Mouse (Mus musculus): ENCODE data around the gene Acsl5.

The Acsl5 gene

DNA sequence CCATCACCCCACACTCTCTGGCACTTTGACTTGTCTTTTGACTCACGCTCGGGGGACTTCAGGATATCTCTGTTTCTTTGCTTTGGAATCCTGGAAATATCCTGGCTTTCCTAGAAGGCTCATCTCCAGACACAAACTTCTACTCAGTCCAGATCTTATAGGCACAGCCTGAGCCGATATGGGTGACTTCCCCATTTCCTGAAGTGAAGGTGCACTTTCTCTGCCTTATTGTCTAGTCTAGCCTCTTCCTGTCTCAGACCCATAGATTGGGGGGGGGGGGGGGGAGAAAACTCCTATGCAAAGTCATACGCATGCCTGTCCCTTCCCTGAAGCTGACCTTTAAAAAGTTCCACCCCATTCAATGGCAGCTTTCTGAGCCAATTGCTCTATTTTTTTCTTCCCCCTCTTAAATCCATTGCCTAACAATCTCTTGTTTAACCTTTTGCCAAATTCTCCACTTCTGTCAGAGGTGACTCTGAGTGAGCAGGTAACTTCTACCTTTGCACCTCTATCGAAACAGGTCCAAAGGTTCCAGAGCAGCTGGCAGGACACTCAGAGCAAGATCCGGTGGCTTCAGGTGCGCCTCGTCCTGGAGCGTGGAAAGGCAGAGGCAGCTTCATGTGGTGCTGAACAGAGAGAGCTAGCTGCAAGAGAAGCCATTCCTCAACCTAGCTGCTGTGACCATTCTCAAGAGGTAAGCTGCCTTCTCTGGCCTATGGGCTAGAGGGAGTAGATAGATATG is at the start of gene Acsl5:
Gene Acsl5, plus strand, starts transcription at position 556 of the 742 bp plus-strand sequence.
- DNase-seq = no peak

DNA sequence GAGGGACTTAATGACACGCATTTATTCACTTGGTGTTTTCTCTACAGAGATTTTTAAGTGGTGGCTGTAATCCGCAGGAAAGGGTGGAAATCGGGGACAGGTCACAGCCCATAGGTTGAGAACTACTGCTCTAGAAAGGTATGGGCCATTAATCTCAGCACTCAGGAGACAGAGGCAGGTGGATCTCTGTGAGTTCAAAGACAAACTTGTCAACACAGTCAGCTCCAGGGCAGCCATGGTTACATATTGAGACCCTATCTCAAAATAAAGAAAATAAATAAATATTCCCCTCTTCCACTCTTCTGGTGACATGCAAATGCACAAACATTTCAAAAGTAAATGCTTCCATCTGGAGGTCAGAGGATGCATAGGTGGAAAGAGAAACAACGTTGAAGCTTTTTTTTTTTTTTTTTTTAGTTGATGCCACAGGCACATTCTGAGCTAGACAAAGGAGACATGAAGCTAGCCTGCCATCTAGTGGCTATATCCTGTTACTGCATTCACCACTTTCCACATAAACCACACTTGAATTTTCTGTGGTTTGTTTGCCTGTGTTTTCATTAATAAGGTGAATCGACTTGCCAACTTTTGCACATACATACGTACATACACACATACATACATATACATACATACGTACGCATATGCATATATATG is 45.1 kb upstream of the Acsl5 start:
- DNase-seq = peak; percentile 43

DNA sequence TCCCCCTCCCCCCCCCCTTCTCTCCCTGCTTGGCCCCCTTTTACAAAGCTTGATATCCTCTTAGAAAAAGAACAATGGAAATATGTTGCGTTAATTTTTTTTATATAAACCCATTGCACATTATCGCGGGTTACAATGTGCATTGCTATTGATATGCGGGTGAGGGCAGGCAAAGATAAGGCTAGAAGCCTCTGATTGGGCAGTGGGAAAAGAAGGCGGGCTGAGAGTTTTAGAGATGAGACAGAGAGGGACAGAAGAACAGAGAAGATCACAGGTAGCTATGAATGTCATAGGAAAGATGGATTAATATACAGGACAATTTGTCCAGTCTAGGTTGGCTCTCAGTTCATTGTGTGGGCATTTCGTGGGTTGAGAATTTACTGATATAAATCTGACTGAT is 44.5 kb upstream of the Acsl5 start:
- no peak for DNase-seq

DNA sequence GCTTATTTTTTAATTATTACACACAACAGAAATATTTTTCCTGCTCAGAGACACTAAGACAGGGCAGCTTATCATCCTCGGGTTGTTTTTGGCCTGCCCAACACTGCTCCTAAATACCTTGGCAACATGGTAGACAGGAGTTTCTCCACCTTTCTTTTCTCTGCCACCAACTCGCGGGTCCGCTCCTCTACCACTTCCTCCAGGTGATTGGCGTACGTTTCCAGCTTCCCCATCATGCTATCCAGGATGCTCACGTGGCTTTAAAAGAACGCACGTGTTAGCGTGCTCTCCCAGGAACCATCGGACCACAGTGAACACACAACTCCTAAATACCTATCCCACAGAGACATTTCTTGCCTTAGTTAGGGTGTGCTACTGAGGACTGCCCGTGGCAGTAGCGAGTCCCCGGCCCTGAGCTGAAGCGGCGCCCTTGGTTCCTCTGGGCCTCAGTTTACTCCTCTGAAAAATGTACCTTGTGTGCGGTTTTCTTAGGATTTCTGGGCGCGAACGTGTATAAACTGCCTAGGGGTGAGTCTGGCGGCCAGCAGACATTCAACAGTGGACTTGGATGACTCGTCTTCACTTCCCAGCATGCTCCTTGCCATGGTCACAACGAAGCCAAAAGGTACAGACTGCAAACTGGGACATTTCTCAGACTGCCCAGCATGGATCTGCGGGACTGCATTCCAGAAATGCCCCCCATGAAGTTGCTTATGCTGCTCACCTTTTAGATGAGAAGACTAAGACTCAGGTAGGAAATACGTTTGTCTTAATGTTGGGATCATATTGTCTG is 43.8 kb upstream of the Acsl5 start:
- no peak for DNase-seq

DNA sequence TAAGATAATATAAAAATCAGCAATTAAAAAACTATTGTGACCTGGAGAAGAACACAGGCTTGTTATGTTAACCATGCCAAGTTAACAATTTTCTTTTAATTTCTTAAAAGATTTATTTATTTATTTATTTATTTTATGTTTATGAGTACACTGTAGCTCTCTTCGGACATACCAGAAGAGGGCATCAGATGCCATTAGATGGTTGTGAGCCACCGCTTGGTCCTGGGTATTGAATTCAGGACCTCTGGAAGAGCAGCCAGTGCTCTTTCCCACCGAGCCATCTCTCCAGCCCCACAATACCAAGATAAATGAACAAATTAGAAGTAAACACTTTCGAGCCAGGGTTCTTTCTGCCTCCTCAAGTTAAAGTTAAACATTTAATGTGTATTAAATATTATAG is 43.1 kb upstream of the Acsl5 start:
- DNase-seq = no peak

DNA sequence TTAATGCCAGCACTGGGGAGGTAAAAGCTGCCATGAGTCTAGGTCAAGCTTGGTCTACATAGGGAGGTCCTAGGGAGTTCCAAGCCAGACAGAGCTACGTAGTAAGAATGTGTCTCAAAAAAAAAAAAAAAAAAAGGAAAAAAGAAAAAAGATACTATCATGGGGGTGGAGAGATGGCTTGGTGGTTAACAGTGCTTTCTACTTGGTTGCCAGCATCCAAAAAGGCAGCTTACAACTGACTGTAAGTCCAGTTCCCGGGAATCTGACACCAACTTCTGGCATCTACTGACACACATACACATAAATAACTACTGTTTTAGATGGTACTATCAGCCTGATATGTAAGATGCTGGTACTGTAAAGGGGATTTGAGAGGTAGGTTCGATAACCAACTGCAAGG is 42.7 kb upstream of the Acsl5 start:
- DNase-seq = no peak

DNA sequence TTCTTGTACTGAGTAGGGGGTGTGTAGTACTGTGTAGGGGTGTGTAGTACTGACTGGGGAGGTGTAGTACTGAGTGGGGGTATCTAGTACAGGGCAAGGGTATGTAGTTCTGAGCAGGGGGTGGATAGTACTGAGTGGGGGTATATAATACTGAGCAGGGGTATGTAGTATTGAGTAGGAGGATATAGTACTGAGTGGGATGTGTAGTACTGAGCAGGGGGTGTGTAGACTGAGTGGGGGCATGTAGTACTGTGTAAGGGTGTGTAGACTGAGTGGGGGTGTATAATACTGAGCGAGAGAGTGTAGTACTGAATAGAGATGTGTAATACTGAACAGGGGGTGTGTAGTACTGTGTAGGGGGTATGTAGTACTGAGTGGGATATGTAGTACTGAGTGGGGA is 40.0 kb upstream of the Acsl5 start:
- no peak for DNase-seq

DNA sequence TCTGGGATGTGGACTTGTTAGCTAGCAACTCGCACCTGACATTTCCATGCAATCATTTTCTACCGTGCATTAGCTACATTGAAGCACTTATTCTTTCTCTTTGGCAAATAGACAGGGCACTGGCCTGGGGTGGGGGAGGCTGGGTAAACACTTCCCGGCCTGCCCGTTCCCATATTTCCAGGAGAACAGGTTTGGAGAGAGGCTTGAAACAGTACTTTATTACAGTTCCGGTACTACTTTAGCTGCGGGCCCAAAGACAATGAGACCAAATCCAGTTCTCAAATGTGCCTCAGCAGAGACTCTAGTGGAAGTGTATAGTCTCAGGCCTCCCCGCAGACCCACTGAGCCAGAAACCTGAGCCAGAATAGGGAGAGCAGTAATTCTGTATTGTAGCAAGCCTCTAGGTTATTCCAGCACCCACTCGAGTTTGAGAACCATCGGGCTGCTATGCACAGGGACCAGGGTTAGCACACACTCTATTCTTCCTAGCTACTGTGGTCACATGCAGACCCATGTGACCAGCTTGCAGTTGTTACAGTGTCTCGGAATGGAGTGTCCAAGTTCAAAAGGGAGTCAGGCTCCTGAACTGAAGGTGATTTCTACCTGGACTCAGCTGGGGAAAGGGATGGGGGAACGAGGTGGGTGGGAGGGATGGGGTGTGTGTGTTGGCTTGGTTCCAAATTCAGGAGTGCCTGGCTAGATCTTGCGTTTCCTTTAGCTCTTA is 38.0 kb upstream of the Acsl5 start:
- DNase-seq = peak; percentile 25

DNA sequence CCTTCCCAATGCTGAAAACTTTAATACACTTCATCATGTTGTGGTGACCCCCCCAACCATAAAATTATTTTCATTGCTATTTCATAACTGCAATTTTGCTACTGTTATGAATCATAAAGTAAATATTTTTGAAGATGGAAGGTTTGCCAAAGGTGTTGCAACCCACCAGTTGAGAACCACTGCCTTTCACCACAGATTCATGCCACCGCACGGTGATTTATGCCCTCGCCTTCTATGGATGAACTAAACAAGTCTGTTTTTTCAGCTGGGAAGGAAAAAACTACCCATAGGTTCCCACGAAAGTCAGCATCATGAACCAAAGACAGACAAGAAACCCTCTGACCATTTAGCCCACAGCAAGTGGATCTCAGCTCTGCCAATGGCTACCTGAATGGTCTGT is 34.9 kb upstream of the Acsl5 start:
- no peak for DNase-seq

DNA sequence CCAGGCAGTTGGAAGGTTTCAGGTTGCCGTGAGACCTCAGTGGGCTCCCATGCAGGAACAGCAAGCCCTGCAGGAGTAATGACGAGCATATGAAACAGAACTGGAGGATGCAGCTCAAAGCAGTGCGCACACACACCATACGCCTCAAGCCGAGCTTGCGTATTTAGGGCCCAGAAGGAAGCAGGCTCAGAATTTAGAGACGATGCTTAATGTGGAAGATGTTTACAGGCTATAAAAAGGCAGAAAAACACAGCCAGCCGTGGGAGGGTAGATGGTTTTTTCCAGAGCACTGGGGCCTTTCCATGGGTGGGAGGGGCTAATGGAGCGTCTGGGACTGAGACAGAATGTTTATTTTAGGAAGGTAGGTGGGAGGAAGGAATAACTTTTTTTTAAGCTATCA is 34.4 kb upstream of the Acsl5 start:
- DNase-seq = peak; percentile 84

DNA sequence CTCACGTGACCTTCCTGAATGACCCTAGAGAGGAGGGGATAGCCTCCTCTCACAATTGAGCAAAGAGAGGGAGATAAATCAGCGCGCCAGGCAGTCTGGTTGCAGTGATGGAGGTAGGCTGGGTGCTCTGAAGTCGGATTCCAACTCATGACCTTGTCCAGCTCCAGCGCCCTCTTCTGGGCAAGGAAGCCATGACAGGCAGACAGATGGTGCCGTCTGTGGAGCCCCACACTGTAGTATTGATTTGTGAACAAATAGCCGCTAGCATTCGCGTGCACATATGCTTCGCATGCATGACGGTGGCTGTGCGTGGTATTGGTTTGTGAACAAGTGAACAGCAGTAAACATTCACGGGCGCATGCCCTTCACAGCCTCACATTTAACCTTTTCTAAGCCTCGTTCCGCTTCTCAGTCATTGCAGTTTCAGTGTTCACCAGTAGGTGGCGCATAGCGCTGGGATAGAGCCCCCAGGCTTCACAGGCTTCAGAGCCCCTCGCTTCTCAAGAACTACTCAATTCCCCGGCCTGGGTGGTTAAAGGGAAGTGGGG is 33.5 kb upstream of the Acsl5 start:
- DNase-seq = peak; percentile 81

DNA sequence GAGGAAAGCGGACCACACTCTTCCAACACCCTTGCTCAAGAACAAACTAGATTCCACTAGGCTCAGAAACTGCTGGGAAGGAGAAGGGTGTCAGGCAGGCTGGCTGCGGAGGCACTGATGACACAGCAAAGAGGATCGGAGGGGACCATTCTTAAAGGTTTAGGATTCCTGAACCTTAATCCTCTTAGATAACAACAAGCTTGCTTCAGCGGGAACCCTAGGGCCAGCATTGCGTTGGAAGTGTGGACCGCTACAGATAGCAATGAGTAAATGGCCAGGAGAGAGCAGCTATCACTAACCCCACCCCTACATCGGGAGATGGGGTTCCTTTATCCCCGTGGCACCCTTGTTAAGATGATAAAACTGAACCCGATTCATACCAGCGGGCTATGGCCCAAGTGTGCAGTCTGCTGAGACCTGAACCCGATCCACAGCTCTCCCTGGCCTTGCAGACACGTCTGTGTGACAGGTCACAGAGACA is 33.0 kb upstream of the Acsl5 start:
- no peak for DNase-seq

DNA sequence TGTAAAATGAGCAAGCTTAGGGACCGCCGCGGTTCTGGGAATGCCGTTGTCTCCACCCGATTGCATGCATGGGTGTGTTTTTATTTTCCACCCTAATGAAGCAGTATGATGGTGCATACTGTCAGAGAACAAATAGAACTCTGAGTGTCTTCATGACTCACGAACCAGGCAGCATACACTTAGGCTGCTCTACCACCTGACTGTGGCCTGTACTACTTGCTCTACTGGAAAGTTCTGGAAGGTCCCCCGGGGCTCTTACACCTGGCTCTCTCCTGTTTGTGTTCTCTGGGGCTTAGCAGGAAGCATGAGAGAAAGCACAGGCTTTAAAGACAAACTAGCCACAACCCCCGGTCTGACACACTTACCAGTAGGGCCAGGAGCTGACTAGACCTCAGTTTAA is 32.4 kb upstream of the Acsl5 start:
- DNase-seq = no peak

DNA sequence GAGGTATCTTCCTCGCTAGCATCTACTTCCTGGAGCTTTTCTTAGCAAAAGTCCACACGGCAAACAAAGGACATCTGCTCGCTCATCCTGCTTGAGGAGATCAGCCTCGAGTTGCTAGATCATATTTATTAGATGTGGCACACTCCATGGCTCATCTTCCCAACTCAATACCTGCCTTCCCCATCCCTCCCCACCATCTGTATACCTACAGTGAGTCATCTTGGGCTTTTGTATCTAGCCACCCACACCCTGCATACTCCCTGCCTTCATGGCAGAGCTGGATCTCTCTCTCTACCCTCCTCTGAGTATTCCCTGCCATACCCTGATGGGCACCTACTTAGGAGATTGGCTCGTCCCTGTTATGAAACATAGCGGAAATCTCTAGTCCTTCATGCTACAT is 30.5 kb upstream of the Acsl5 start:
- DNase-seq = peak; percentile 63

DNA sequence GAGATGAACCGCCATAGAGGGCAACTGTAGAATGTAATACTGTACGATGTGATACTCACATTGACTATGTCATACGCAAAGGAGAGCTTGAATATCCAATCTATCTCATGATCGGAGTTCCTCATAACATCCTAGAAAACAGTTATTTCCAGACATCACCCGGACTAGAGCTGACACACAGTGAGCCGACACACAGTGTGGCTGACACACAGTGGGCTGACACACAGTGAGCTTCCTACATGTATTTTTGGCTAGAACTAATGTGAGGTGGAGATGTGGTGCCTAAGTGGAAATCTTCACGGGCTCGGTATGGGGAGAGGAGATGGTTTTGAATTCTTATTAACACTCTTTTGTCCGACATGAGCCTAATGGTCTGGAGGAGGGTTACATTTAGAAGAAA is 29.5 kb upstream of the Acsl5 start:
- no peak for DNase-seq

DNA sequence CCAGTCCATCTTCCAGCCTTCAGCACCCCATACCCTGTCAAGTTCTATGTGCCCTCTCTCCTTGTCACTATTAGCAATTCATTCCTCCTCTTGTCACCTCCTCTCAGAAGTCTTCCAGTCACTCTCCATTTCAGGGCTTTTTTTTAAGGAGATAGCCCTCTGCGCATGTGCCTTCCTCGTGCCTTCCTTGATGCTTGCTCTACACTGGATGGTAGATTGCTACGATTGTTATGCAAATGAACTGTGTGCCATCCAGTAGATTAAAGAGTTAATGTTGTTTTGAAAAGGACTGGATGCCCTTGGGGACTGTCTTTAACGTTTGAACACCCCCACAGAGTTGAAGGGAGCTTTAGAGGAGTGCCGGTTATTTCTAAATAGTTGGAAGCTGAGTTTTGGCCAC is 25.1 kb upstream of the Acsl5 start:
- DNase-seq = no peak

DNA sequence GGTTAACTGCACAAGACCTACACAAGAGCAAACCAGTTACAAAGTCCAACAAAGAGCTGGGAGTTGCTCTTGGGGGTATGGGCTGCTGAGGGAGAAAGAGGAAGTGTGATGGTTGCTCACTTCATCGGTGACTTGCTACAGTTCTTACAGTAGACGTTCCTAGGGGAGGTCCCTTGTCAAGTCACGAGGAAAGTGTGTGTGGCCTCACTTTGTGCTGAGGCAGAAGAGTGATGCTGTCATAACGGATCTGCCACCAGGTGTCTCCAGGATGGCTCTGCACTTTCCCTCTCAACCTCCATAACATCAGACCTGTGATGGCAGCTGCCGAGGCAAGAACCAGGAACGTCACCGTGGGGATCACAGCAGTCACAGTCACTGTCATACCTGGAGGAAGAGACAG is 24.6 kb upstream of the Acsl5 start:
- DNase-seq = no peak

DNA sequence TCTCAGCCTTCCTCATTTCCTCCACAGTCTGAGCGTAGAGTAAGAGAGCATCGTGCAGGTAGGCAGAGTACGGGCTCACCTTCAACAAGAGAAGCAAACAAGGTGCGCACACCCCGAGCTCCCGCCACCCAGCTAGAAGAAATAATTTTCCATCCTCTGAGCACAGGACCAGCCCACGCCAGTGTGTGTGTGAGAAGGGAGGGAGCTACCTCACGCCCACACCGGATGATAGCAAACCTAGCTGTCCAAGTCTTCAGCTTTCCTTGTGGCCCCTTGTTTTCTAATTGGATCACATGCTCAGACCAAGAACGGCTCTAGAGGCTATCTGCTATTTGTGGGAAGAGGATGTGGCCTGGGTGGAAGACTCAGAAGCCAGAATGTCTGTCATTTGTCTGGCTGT is 20.7 kb upstream of the Acsl5 start:
- peak; percentile 68 for DNase-seq

DNA sequence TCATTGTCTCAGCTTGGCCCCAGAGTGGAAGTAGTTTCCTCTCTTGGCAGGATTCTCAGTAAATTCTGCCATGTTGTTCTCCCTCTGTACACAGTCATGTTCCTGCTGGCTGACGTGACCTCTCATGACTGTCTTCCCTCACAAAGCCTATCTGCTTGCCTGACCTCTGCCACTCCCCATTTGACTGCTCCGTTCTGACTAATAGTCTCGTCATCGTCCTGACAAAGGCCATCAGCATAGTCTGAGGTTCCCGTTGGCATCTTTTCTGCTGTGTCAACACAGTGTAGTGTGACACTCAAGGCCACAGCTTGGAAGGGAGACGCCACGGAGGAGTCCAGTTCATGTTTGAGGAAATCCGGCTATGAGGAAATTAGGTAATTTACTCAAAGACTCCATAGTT is 19.6 kb upstream of the Acsl5 start:
- no peak for DNase-seq

DNA sequence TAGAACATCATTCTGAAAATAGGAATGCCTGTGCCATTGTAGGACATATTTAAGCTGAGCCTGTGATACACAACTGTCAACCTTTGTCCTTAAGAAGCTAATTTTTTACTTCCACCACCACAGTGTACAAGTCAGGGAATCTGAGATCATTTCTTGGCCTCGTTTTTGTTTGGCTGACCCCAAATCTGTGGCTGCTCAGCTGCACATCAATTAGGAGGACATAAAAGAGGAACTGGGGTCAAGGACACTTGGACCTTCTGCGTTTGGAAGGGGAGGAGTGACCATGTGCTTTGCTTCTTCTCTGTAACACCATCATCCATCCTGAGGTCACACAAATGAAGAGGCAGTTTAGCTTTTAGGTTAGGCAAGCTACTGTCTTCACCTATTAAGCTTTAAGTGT is 15.7 kb upstream of the Acsl5 start:
- DNase-seq = no peak

DNA sequence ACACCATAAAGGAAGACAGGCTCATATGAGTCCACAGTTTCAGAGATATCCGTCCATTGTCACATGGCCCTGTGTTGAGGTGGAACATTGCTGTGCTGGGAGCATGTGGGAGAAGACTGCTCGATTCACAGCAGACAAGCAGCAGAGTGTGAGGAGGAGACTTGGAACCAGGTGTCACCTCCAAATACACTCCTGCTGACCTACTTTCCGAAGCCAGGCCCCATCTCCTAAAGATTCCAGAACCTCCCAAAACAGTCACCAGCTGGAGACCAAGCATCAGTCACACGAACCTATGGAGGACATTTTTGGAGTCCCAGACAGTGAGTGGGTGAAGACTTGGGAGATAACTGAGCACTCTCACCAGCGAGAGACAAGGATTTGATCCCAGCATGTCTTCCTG is 15.2 kb upstream of the Acsl5 start:
- DNase-seq = peak; percentile 70

DNA sequence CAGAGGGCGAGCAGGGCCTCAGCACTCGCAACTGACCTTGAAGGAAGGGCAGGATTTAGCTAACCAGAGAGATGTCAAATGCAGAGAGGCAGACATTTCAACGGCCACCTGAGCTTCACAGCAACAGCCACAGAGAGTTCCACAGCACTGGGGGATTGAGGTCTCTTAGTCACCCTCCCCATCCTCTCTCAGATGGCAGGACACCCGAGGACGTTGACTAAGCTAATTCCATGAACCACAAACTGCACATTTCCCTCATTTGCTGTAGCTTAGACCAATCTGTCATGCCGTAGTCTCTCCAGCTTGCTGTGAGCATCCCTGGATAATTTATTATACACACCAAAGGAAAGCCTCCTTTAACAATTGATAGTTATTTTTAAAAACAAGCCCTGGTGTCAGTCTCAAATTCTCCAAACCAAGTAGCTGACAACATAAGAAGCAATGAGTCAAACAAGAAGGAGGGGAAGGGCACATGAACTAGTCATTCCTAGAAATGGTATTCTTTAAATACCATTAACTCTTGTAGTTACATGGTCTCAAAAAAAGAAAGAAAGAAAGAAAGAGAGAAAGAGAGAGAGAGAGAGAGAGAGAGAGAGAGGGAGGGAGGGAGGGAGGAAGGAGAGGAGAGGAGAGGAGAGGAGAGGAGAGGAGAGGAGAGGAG is 11.8 kb upstream of the Acsl5 start:
- no peak for DNase-seq
